Mouse (Mus musculus) stomach, postnatal 0 days (tissue): ENCODE measurements around the gene Immp2l. TPM values are rescaled to one million over a fixed set of nuclear protein-coding genes. Genes with fewer than 3 reads are reported as not detected.
A peak's percentile ranks its signal among the peaks of the same experiment; 100 is the strongest.

Source experiments
- ATAC-seq: fragments of 200-750 bp; cut with Nextera tagmentation; 2 replicates; pipeline ENCODE4 v1.8.0; 2017; ENCODE audit not compliant: low FRiP score, low TSS enrichment
- DNase-seq: peaks from one replicate; pipeline ENCODE4 v3.0.0-alpha.2; 2016; ENCODE audit warnings: low spot score
- H3K27ac ChIP-seq: fragments of 300-500 bp; sonication (generic); replicated peaks from 2 replicates; pipeline ENCODE4 v1.5.1; 2014; ENCODE audit warnings: mild to moderate bottlenecking, control low read depth
- H3K27me3 ChIP-seq: fragments of 300-500 bp; sonication (generic); 2 replicates; pipeline ENCODE4 v1.6.1; 2014; ENCODE audit warnings: low read length; ENCODE audit not compliant: control insufficient read depth, insufficient read depth
- H3K36me3 ChIP-seq: fragments of 300-500 bp; sonication (generic); 2 replicates; pipeline ENCODE4 v1.6.1; 2014; ENCODE audit warnings: low read length, mixed read lengths; ENCODE audit not compliant: control insufficient read depth, insufficient read depth
- H3K4me1 ChIP-seq: fragments of 300-500 bp; sonication (generic); replicated peaks from 2 replicates; pipeline ENCODE4 v1.6.1; 2014; ENCODE audit warnings: antibody characterized with exemption; ENCODE audit not compliant: control insufficient read depth, insufficient read depth
- H3K4me2 ChIP-seq: fragments of 300-500 bp; sonication (generic); replicated peaks from 2 replicates; pipeline ENCODE4 v1.6.1; 2014; ENCODE audit warnings: low read depth, mild to moderate bottlenecking, control low read depth, moderate library complexity
- H3K4me3 ChIP-seq: fragments of 300-500 bp; sonication (generic); 2 replicates; pipeline ENCODE4 v1.5.1; 2014; ENCODE audit warnings: low read depth, low read length, control low read depth
- H3K9ac ChIP-seq: fragments of 300-500 bp; sonication (generic); 2 replicates; pipeline ENCODE4 v1.6.1; 2014; ENCODE audit warnings: mild to moderate bottlenecking, low read length, control low read depth, mixed read lengths
- H3K9me3 ChIP-seq: fragments of 300-500 bp; sonication (generic); 2 replicates; pipeline ENCODE4 v1.6.1; 2016; ENCODE audit warnings: low read length; ENCODE audit not compliant: control insufficient read depth
- CTCF ChIP-seq: IDR thresholded peaks from 2 replicates; pipeline ENCODE4 v1.5.1; 2016; ENCODE audit warnings: antibody characterized with exemption, low read depth, mild to moderate bottlenecking, moderate library complexity
- EP300 ChIP-seq: optimal IDR thresholded peaks from 2 replicates; pipeline ENCODE3; 2016; ENCODE audit warnings: antibody characterized with exemption
- WGBS: fragments of 180-500 bp; shearing (Covaris S2); extraction: QIAGEN DNeasy Blood & Tissue Kit; methylation state at CpG from one replicate; pipeline ENCODE4 v1.1.7; 2014; 5-methylcytosine and 5-hydroxymethylcytosine counted together
- polyA plus RNA-seq: library from polyadenylated mRNA; unstranded; fragments of >200 nt; fragmentation: Nextera tagmentation; extraction: Ambion mirVana; gene quantifications from 2 replicates; pipeline ENCODE4 v1.2.1, GENCODE M21; 2015

The Immp2l gene
- polyA plus RNA-seq = 13.4 and 15.0 TPM in 2 replicates

DNA sequence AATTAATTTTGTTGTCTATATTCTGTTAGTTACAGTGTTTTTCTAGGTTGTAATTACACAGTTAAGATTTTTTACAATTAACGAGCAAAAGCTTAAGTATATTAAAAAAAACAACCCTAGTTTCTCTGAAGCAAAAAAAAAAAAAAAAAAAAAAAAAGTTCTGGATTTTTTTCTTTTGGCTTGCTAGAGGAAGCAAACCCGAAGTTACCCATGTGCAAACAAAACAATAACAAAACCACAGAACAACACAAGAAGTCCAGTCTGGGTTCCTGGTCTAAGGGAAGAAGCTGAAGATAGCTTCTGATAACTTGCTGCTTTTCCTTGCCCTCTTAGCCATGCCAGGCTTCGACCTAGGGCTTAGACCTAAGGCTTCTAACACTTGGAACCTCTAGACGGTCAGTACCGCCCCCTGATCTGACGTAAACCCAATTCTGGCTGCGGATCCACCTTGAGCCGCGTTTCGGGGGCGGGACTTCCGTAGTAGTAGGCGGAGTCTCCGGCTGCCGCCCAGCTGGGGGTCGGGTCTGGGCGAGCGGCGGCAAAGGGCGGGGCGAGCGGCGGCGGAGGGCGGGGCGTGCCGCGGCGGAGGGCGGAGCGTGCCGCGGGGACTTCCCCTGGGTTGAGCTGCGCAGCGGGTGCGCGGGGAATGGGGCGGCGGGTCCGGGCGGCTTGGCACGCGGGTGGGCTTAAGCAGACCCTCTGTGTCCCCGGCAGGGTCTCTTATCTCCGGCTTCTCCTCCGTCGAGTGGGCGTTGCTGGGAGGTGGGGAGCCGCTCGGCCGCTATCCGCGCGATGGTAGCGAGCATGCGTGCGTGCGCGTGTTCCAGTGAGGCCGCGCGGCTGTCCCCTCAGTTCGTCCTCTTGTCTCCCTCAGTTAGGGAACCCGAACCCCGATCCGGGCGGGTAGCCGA, at the start of gene Immp2l:
Gene Immp2l (plus strand): TSS at position 580 of the 911 bp plus-strand sequence.
- TF ChIP-seq EP300 = no peak
- no peak for TF ChIP-seq CTCF
- Histone ChIP-seq H3K4me1 (no peaks in the 10 kb centered on the region), H3K4me3 (peak within 1 kb of the TSS; percentile 71), H3K9ac (peak within 1 kb of the TSS; percentile 70), H3K36me3 (no peaks in the 10 kb centered on the region), H3K27me3 (no peaks in the 10 kb centered on the region), H3K4me2 (peak within 1 kb of the TSS; percentile 72), H3K27ac (peak within 1 kb of the TSS; percentile 53; the same call in 1 of the 2 replicates), H3K9me3 (no peaks in the 10 kb centered on the region)
- peak; percentile 96 for DNase-seq
- 2% methylated on average over 60 of the region's 68 CpGs for WGBS
- ATAC-seq = peak; percentile 99

- ATAC-seq = no peak
- H3K4me2 ChIP-seq = no peak overlapping the region
Measured at GRCm38 (mm10) chr12:40978719-40979500, 45.0 kb upstream of the Immp2l start.

GRCm38 (mm10) chr12:40979716-40980115, 44.2 kb upstream of the Immp2l start:
- H3K4me3 ChIP-seq = no peak overlapping the region
- H3K36me3 ChIP-seq = no peaks in the 10 kb centered on the region
- no peak for TF ChIP-seq EP300
- TF ChIP-seq CTCF = no peak
- 86% methylated on average over 4 of the region's 4 CpGs for WGBS
- no peak overlapping the region for H3K4me2 ChIP-seq
- no peak overlapping the region for H3K9ac ChIP-seq
- H3K27ac ChIP-seq = no peak overlapping the region
- ATAC-seq (no peak), DNase-seq (no peak)
- no peaks in the 10 kb centered on the region for H3K27me3 ChIP-seq
- H3K4me1 ChIP-seq = no peaks in the 10 kb centered on the region
- H3K9me3 ChIP-seq = no peaks in the 10 kb centered on the region

More at GRCm38 (mm10) chr12:40978719-40979500, 45.0 kb upstream of the Immp2l start:
- Histone ChIP-seq H3K4me3 (no peak overlapping the region), H3K9me3 (no peaks in the 10 kb centered on the region), H3K4me1 (no peaks in the 10 kb centered on the region), H3K27me3 (no peaks in the 10 kb centered on the region), H3K9ac (no peak overlapping the region), H3K27ac (no peak overlapping the region), H3K36me3 (no peaks in the 10 kb centered on the region)
- DNase-seq = no peak
- TF ChIP-seq CTCF = no peak
- TF ChIP-seq EP300 = no peak
- WGBS = 83% methylated on average over 2 of the region's 2 CpGs

DNA sequence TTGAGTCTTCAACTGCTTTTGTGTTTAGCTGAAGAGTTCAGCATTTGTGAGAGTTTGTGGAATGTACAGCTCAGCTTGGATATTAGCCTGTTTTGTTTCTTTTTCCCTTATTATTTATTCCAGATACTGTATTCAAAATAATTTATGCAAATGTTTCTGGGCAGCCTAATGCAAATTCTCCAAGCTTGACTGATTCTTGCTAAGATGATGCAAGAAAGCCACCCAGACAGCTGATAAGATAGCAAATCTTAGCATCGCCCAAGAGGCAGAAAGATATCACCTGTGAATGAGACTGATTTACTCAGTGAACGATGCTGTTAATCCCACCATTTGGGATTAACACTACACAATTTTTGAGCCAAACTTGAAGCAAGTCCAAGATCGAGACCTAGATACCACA, 43.7 kb upstream of the Immp2l start:
- ATAC-seq (no peak), DNase-seq (no peak)
- H3K27ac ChIP-seq = no peak overlapping the region
- no peak for TF ChIP-seq CTCF
- no peak for TF ChIP-seq EP300
- H3K36me3 ChIP-seq = no peaks in the 10 kb centered on the region
- H3K27me3 ChIP-seq = no peaks in the 10 kb centered on the region
- H3K4me1 ChIP-seq = no peaks in the 10 kb centered on the region
- H3K9me3 ChIP-seq = no peaks in the 10 kb centered on the region
- no peak overlapping the region for H3K4me2 ChIP-seq
- H3K4me3 ChIP-seq = no peak overlapping the region
- no peak overlapping the region for H3K9ac ChIP-seq
- WGBS = 72% methylated on average over 3 of the region's 3 CpGs

GRCm38 (mm10) chr12:40983021-40983420, 40.9 kb upstream of the Immp2l start:
- no peak overlapping the region for H3K4me2 ChIP-seq
- 62% methylated on average over 1 of the region's 1 CpGs for WGBS
- no peak overlapping the region for H3K9ac ChIP-seq
- H3K4me3 ChIP-seq = no peak overlapping the region
- TF ChIP-seq EP300 = no peak
- no peak for TF ChIP-seq CTCF
- DNase-seq (no peak), ATAC-seq (no peak)
- no peaks in the 10 kb centered on the region for H3K4me1 ChIP-seq
- no peaks in the 10 kb centered on the region for H3K27me3 ChIP-seq
- no peaks in the 10 kb centered on the region for H3K36me3 ChIP-seq
- no peak overlapping the region for H3K27ac ChIP-seq
- no peaks in the 10 kb centered on the region for H3K9me3 ChIP-seq

DNA sequence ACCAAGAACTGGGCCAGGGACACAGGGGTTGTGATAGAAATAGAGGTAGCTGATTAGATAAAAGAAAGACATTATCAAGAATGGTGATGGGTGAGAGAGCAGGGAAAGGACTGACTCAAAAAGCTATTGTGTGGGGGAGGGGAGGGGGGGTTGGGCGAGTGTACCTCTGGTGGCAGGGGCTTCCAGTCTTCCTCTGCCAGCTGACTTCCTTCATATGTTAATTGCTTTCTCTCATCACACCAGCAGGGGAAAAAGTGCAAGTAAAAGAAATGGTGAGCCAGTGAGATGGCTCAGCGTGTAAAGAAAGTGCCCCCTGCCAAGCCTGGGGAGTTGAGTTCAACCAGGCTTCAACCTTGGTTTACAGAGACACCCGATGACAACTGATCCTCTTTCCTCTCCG, 39.2 kb upstream of the Immp2l start:
- no peak for ATAC-seq
- Histone ChIP-seq H3K9ac (no peak overlapping the region), H3K27ac (no peak overlapping the region), H3K4me2 (no peak overlapping the region), H3K4me3 (no peak overlapping the region), H3K9me3 (no peaks in the 10 kb centered on the region), H3K36me3 (no peaks in the 10 kb centered on the region), H3K4me1 (no peaks in the 10 kb centered on the region), H3K27me3 (no peaks in the 10 kb centered on the region)
- no peak for DNase-seq
- WGBS = 41% methylated on average over 4 of the region's 4 CpGs
- no peak for TF ChIP-seq CTCF
- no peak for TF ChIP-seq EP300
